Mouse (Mus musculus) fibroblast of lung, adult 2 months (primary cell): ENCODE measurements at regions not wholly inside any gene's neighbourhood (a gene's known extent, or its start where the extent isn't known, plus 50 kb on each side); places are given as distances from the start of the nearest gene placed in this dataset.

Experiments used
- DNase-seq: peaks from one replicate; pipeline ENCODE4 v3.0.0-alpha.2; 2011; ENCODE audit warnings: low read depth

DNA sequence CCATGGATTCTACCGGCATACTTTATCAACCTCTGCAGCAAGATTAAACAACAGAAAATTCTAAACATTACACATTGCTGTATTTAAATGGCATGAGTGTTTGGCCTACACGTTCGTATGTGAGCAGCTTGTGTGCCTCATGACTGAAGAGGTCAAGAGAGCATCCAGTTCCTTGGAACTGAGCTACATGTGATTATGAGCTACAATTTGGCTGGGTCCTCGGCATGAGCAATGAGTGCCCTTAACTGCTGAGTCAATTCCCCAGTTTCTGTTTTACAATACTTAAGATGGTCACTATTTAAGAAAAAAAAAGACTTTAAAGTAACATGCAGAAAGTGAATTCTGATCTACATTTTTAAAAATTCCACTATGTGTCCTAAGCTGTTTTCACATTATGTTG is 338.4 kb upstream of the Gpc6 start:
- no peak for DNase-seq

DNA sequence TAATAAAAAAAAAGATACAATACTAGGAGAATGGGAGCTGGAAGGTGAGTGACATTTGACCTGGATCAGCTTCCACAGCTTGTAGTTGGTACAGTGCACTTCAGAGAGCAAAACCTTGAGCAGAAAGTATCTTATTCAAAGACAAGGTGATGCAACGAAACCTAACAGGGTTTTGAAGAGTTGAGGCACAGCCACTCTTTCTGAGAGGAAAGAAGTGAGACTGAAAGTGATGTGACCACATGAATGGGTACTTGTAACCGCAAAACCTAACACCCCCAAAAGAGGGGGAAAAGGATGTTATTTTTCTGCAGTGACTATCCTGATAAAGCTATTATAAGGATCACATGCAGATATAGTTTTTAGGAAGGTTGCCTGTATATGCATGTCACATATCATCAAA is 335.6 kb upstream of the Gpc6 start:
- no peak for DNase-seq

DNA sequence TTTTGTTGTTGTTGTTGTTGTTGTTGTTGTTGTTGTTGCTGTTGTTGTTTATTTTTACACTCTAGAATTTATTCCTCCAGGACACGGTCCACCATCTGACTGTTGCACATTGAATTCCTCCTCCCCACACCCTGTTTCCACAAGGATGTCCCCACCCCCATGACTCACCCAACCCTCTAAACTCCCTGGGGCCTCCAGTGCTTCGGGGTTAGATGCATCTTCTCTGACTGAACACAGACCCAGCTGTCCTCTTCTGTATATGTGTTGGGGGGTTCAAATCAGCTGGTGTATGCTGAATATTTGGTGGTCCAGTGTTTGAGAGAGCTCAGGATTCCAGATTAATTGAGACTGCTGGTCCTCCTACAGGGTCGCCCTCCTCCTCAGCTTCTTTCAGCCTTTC is 335.0 kb upstream of the Gpc6 start:
- DNase-seq: no peak

DNA sequence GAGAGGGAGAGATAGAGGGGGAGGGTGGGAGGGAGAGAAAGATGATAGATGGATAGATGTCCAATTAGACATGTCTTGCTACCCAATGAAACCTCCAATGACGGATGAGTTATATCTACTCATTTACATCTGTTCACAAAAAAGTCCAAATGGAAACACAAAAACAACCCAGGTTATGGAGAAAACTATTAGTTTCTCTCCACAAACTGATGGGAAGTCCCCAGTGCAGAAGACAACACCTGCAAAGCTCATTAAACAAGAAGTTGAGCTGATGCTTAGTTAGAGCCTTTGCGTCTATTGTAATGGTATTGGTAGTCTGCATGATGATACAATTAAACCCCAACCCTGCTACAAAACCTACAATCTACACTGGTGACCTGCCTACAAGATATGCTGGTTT is 317.0 kb upstream of the Gpc6 start:
- no peak for DNase-seq

DNA sequence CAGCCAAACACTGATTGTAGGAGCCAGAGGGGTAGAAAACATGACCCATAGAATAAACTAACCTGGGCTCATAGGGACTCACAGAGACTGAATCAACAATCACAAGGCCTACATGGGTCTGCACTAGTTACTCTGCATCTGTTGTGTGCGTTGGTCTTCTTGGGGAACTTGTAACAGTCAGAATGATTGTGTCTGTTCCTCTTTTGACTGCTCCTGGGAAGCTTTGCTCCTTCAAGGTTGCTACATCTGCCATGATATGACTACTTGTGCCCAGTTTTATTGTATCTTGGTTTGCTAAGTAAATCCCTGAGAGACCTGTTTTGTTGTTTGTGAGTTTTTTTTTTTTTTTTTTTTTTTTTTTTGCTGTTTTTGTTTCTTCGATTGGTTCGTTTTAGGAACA is 313.9 kb upstream of the Gpc6 start:
- DNase-seq: no peak

DNA sequence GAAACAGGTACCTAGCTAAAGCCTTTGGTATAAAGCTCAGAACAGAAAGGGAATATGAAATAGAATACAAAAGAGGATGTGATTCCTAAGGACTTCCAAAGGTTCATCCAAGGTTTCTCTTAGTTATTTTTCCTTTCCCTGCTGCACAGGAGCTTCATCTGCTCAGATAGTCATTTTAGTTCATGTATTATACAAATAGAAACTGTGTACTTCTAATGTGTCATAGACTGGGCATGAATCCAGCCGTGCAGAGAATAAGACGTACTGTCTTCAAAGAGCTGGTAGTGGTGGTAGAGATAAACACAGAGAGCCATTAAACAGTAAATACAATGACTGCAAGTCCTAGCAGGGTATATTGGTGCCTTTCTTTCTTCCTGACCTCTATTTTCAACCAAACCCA is 292.9 kb upstream of the Gpc6 start:
- DNase-seq: no peak

DNA sequence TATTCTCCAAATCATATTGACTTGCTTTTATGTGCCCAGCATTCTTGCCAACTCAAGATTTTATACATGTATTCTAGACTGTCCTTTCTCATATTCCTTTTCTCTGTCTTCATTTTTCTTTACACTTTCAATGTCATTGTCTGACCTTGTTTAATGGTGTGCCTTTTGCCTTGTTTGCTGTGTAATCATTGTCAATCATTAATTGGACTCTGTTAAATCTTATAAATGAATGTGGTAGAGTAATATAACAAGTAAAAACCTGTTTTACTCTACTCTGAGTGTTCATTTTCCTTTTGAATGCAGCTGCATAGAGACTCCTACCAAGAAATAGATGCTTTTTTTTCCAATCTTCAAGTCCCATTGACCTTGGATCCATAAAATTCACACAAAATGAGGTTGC is 283.0 kb upstream of the Gpc6 start:
- DNase-seq: no peak

DNA sequence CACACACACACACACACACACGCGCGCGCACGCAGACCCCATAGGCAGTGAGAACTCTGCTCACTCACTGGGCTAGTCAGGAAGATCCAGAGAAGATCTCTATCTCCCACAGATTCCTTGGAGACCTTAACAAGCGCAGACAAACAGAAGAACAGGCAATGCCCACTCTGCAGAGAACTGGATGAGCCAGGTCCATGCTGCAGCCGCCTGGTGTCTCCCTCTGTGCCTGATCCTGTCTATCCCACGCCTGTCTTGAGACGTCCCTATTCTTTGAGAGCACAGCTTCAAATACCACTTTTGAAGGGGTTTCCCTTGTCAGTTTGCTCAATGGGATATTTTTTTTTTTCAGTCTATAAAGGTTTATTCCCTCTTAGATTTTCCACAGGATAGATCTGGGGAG is 273.2 kb upstream of the Gpc6 start:
- DNase-seq: no peak

DNA sequence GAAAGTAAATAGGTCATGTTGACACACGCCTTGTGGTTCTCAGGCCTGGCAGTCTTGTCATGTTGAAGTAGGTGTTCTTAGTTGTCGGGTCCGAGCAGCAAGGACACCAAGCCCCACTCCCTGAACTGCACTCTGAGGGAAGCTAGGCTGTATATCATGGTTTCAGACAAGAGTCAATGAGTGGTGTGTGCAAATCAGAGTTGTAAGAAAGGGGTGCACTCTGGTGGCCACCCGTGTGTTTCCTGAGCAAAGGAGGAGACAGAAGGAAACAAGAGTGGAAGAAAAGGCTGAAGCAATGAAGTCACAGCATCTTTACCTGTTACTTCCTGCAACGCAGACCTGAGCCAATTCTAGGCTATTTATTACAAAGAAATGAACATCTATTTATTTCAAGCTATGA is 241.2 kb upstream of the Gpc6 start:
- DNase-seq: no peak

DNA sequence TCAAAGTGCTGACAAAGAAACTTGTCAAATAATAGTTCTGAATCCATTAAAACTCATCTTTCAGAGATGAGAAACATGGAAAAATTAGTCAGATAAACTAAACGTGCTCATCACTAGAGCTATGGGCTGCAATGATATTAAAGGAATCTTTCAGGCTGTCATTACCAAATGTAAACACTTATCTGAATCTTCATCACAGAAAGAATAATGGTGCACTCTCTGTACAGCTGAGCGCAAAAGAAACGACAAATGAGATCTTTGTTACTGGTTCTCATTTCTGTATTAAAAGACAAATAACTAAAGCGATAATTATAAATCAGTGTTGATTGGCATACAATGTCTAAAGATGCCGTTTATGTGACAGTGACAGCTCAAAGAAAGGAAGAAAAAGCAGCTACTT is 227.4 kb upstream of the Gpc6 start:
- DNase-seq: no peak

DNA sequence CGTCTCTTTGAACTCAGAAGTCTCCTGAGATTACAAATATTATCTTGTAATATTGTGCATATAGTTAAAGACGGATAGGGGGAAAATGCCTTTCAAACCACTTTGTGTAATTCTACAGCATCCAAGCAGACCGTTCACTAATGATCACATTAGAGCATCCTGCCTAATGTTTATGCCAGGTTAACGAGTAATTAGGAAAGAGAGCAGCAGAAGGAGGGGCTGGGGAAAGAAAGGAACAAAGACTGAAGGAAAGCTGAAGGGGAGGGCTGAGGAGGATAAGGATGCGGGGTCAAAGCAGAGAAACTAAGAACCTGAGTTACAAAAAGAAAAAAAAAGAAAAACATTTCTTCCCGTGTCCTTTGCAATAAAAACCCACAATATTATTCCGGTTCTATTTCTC is 226.7 kb upstream of the Gpc6 start:
- no peak for DNase-seq

DNA sequence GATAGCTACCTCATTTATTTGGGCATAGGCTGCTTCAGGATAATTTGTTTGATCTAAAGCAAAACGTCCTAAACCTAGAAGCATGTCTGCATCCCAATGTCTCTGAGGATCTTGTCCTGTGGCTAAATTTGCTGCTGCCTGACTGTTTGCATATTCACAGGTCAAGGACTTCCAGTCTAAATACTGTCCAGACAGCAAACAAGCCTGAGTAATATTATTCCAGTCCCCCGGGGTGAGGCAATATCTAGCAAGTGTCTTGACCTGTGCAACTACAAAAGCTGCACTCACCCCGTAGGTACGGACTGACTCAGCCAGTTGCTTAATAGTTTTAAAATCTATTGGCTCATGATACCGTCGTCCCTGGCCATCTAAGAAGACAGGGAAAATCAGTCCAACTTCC is 190.5 kb upstream of the Gpc6 start:
- peak; percentile 2 for DNase-seq

DNA sequence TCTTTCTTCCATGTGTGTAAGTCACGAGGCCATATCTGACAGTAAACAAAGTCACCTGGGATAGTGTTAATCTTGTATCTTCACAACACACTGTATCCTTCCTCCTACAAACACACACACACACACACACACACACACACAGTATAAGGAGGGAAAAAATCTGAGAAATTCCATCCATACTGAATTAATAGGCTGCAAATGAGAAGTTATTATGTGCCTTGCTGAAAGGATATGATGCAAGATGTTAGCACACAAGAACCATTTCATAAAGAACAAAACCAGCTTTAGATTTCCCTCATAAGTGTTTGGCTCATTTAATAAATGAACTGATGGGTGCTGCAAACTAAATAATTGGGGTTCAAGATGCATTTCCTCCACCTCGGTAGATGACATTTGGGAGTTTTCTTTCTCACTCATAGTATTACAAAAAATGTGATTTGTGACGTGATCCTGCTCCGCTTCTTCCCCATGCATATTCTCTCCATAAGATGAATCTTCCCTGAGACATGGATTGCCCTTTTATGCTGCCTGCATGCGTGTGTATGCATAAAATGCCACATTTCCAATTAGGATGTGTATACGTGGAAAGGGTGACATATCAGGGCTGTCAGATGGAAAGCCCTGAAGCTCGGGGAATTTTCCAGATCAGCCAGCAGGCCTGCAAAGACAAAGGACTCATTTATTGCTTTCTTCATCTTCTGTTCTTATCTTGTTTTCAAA is 170.5 kb upstream of the Gpc6 start:
- no peak for DNase-seq

DNA sequence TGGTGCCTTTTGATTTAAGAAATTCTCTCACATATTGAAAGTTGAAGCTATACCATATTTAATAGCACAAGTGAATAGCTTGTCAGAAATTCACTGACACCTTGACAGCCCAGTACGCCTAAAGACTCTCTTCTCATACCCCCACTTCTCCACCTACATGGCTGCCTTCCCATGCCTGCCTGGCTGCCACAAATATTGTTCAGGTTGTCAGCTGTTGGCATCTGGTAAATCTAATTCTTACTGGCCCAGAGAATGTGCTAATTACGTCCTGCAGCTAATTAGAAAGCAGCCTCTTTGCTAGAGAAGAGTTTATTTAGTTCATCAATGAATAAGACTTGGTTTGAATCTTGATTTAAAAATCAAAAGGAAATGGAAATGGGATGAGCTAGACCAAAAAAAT is 163.7 kb upstream of the Gpc6 start:
- no peak for DNase-seq

DNA sequence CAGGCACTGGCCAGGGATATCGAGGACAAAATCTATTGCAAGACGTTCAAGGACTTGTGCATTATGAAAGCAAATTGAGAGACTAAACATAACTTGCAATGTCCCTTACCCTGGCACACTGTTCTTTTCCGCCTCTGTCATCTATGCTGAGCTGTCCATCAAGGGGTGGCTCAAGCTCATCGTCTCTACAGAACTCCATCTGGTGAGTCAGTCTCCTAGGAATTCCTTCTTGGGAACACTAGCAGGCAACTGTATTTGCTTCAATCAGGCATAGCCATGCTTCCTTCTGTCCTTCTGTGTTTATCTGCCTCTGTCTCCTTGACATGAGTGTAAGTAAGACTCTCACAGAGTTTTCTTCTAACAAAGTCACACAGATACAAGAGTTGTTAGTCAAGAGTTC is 154.0 kb upstream of the Gpc6 start:
- DNase-seq: no peak

DNA sequence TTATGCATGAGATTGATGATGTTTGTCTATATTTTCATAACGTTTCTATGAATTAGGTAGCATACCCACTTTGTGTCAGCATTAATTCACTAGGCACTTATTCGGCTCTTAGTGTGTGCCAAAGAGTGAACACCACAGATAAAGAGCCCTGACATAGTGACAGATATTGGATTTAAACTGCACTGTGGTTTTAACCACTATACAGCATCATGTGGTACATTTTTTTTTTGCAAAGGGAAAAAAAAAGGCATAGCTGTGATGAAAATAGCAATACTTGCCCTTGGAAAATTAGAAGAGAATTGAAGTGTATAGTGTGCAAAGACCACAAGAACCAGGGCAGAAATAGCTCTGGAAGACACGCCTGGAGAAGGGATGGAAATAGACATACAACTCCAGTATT is 153.4 kb upstream of the Gpc6 start:
- no peak for DNase-seq

DNA sequence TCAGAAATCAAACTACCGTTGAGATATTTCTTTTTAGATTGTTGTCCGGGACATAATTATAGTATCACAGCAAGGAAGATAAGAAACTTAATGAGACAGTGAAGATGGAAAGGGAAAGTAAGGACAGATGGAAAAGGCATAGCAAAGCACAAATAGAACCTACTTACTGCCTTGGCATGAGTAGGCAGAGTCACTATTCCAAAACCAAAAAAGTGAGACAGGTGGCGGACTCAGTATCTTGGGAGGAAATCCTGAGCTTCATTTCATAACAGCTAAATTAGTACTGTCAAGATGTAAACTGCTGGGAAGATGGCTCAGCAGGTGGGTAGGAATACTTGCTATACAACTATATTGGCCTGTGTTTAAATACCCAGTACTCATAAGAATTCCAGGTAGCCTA is 145.5 kb upstream of the Gpc6 start:
- no peak for DNase-seq

DNA sequence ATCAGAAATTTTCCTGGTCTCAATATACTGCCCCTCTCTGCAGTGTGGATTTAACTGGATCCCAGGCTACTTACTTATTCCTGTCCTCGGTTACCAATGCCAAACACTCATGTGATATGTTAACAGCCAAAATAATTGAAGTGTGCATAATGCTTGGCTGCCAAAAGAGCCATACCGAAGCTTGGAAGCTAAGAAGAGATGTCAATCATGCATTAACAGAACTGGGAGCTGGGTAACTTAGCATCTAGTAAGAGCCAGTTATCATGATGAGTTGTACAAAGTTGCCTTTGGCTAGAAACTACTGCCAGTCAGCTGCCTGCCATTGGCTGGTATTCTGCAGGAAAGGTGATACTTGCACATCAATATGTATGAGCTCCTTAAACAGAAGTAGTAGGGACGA is 141.3 kb upstream of the Gpc6 start:
- DNase-seq: no peak

DNA sequence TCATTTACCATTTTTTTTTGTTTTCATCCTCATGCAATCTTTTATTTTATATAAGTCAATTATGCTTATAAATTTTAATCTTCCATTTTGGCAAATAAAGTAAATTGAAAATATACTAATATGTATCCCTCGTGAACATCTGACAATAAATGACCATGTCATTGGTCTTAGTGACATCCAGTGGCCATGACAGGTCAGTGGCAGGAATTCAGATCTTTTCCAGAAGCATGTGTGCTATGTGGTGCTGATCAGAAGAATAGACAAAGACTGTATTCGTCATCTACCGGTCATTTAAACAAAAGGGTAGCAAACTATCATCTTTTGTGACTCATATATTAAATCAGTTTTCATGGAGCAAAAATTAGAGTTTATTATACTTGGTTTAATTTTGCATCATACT is 118.6 kb upstream of the Gpc6 start:
- no peak for DNase-seq

DNA sequence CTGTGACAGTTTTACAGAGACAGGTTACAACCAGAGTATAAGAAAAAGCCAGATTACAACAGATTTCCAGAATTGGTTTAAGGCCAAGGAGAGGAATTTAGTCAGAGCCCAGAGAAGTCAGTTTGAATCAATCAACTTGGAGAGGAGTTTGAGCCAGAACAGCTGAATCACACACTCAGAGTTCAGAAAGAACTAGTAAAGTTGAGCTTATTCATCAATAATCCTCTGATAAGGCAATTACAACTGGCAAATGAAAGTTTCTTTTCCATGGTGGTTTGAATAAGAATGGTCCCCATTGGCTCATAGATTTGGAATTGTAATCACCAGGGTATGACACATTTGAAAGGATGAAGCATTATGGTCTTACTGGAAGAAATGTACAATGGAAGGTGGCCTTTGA is 116.5 kb upstream of the Gpc6 start:
- DNase-seq: peak; percentile 44

DNA sequence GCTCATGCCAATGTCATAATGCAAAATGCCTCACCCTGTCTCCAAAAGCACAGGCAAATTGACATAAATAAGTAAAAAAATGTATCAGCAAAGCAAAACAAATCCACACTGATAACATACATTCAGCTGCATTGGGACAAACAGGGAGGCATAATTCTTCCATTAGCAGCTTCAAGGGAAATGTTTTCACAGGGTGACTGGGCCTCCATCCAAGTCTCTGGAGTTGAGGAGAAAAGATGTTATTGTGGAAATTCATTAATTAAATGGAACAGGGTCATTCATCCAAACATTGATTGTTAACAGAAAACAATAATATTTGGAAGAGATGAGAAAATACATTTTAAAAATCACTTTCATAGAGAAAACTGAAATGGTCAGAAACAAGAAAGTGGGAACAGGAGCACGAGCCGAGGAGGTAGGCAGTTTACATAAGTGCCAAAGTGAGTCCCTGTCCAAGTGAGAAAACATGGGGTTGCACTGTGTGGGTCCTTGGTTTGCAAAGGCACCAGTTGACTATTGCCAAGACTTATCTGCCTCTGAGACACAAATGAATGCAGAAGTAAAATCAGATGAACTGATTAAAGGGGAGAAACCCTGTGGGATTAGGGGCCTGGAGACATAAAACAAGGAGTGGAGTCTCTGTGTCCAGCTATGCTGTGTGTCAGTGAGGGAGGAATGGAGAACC is 114.3 kb upstream of the Gpc6 start:
- no peak for DNase-seq

DNA sequence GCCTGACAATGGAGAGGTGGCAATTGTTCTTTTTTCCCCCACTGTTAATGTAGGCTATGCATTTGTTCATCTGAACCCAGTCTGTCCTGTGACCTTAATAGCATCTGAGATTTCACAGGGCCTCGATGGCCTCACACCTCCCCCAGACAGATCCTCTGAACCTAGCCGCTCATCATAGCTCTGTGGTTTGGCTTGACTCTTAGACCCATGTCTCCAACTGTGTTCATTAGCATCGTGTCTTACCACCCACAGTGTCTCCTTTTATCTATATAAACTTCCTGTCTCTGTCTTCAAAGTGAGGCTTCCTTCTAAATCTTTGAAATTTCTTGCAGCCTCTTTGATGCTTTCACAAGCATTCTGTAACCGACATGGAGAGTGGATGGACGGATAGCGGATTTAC is 87.9 kb upstream of the Gpc6 start:
- DNase-seq: no peak

DNA sequence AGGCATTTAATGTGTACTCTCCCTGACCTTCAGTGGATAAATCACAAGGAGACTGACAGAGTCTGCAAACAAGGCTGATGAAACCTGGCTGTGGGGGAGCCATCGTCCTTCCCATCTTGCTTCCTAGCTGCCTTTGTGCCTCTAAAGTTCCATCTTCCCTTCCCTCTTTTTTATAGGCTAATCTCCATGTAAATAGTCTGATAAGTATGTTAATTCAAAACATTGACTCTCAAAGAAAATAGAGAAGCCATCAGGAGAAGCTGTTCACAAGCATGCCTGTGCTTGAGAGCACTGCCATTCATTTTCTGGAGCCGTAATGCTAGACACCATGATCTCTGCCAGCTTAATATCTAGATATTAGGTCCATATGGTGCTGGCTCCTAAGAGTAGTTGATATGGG is 55.7 kb upstream of the Gpc6 start:
- no peak for DNase-seq

DNA sequence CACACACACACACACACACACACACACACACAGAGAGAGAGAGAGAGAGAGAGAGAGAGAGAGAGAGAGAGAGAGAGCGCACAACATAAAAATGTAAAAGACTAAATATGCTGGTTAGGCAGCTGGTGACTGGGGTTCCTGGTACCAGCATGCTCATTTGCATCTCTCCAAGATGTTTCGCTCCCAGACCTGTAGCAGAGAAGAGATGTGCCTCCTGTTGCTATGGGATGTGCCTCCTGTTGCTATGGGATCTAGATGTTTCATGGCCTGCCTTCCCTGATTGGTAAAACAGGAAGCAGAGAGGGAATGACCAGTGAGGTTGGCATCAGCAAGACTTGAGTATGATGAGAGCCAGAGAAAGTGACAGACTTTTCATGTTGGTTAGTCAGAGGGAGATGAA is 55.1 kb upstream of the Gpc6 start:
- no peak for DNase-seq
